Mouse (Mus musculus) MEL (cell line): ENCODE data around the gene Rnase2b. TPM values are rescaled to one million over a fixed set of nuclear protein-coding genes. Genes with fewer than 3 reads are reported as not detected.

ENCODE experiments used
- DNase-seq: peaks from one replicate; pipeline ENCODE4 v3.0.0; 2011; ENCODE audit warnings: low read depth, low spot score
- H3K27ac ChIP-seq: 2 replicates; pipeline ENCODE4 v1.5.1; 2012; ENCODE audit warnings: low read depth, mild to moderate bottlenecking, control low read depth, low read length, moderate library complexity; ENCODE audit not compliant: control insufficient read depth
- H3K27me3 ChIP-seq, 2 experiments: fragments of 150-350 bp in 1 of 2; sonication (generic) in 1 of 2; 2 replicates each; pipeline ENCODE4 v1.6.1; 2012; ENCODE audit warnings: low read length in 2 of 2, mild to moderate bottlenecking in 2 of 2, improper control_type of control experiment in 1 of 2, moderate library complexity in 1 of 2; ENCODE audit not compliant: insufficient read depth in 2 of 2, control insufficient read depth in 1 of 2
- H3K36me3 ChIP-seq, 2 experiments: 2 replicates each; pipeline ENCODE4 v1.6.1; 2012 to 2014; ENCODE audit warnings: low read length in 2 of 2, improper control_type of control experiment in 1 of 2, inconsistent platforms in 1 of 2, mild to moderate bottlenecking in 1 of 2; ENCODE audit not compliant: insufficient read depth in 2 of 2, control insufficient read depth in 1 of 2
- H3K4me1 ChIP-seq, 2 experiments: fragments of 150-350 bp in 1 of 2; sonication (generic) in 1 of 2; 2 replicates each; pipeline ENCODE4 v1.6.1; 2012; ENCODE audit warnings: low read length in 2 of 2, improper control_type of control experiment in 1 of 2, mild to moderate bottlenecking in 1 of 2; ENCODE audit not compliant: insufficient read depth in 2 of 2, control insufficient read depth in 1 of 2
- H3K4me3 ChIP-seq, 2 experiments: fragments of 150-350 bp in 1 of 2; sonication (generic) in 1 of 2; 2 replicates each; pipeline ENCODE4 v1.5.1; 2012; ENCODE audit warnings: low read depth in 2 of 2, low read length in 2 of 2, mild to moderate bottlenecking in 2 of 2, moderate library complexity in 2 of 2, control low read depth in 1 of 2, improper control_type of control experiment in 1 of 2; ENCODE audit not compliant: control insufficient read depth in 1 of 2, insufficient read depth in 1 of 2
- H3K79me2 ChIP-seq: 2 replicates; pipeline ENCODE4 v1.6.1; 2012; ENCODE audit warnings: mild to moderate bottlenecking, low read length, moderate library complexity; ENCODE audit not compliant: control insufficient read depth, poor library complexity, insufficient read depth
- H3K9ac ChIP-seq: 2 replicates; pipeline ENCODE4 v1.6.1; 2012; ENCODE audit warnings: low read depth, mild to moderate bottlenecking, control low read depth, low read length, moderate library complexity; ENCODE audit not compliant: control insufficient read depth, poor library complexity, severe bottlenecking
- H3K9me3 ChIP-seq: fragments of 150-350 bp; sonication (generic); replicated peaks from 2 replicates; pipeline ENCODE4 v1.6.1; 2012; ENCODE audit warnings: mild to moderate bottlenecking, low read length, improper control_type of control experiment, moderate library complexity; ENCODE audit not compliant: insufficient read depth
- E2F4 ChIP-seq: IDR thresholded peaks from 2 replicates; pipeline ENCODE4 v1.6.1; 2011; ENCODE audit warnings: low read depth, low read length, improper control_type of control experiment, borderline replicate concordance
- ELF1 ChIP-seq: IDR thresholded peaks from 2 replicates; pipeline ENCODE4 v1.6.1; 2014; ENCODE audit warnings: low read depth, mild to moderate bottlenecking, inconsistent platforms, low read length, improper control_type of control experiment, moderate library complexity
- EP300 ChIP-seq, 2 experiments: IDR thresholded peaks; 2 replicates each; pipeline ENCODE4 v1.6.1; 2011; ENCODE audit warnings: improper control_type of control experiment in 2 of 2, low read length in 2 of 2, low read depth in 1 of 2, mild to moderate bottlenecking in 1 of 2
- ETS1 ChIP-seq: IDR thresholded peaks from 2 replicates; pipeline ENCODE4 v1.6.1; 2012; ENCODE audit warnings: low read depth, mild to moderate bottlenecking, inconsistent platforms, low read length, improper control_type of control experiment, moderate library complexity
- GATA1 ChIP-seq: IDR thresholded peaks from 2 replicates; pipeline ENCODE4 v1.6.1; 2011; ENCODE audit warnings: low read depth, low read length, improper control_type of control experiment
- HCFC1 ChIP-seq: IDR thresholded peaks from 2 replicates; pipeline ENCODE4 v1.6.1; 2012; ENCODE audit warnings: low read depth, mild to moderate bottlenecking, inconsistent platforms, low read length, improper control_type of control experiment, moderate library complexity
- MAFK ChIP-seq: IDR thresholded peaks from 2 replicates; pipeline ENCODE4 v1.6.1; 2011; ENCODE audit warnings: low read depth, mild to moderate bottlenecking, low read length, improper control_type of control experiment, borderline replicate concordance
- MXI1 ChIP-seq: IDR thresholded peaks from 2 replicates; pipeline ENCODE4 v1.6.1; 2011; ENCODE audit warnings: mild to moderate bottlenecking, low read depth, low read length, improper control_type of control experiment
- MYC ChIP-seq: IDR thresholded peaks from 2 replicates; pipeline ENCODE4 v1.6.1; 2011; ENCODE audit warnings: low read depth, mild to moderate bottlenecking, low read length, improper control_type of control experiment, moderate library complexity
- NELFE ChIP-seq: IDR thresholded peaks from 2 replicates; pipeline ENCODE4 v1.6.1; 2011; ENCODE audit warnings: low read depth, low read length, improper control_type of control experiment
- POLR2A ChIP-seq, 2 experiments: IDR thresholded peaks; 2 replicates each; pipeline ENCODE4 v1.6.1; 2011 to 2012; ENCODE audit warnings: low read length in 2 of 2, mild to moderate bottlenecking in 2 of 2, control low read depth in 1 of 2, improper control_type of control experiment in 1 of 2, low read depth in 1 of 2, moderate library complexity in 1 of 2; ENCODE audit not compliant: control insufficient read depth in 1 of 2, insufficient read depth in 1 of 2, poor library complexity in 1 of 2
- POLR2AphosphoS5 ChIP-seq: IDR thresholded peaks from 2 replicates; pipeline ENCODE4 v1.6.1; 2012; ENCODE audit warnings: low read depth, borderline replicate concordance, mild to moderate bottlenecking, inconsistent platforms, low read length, moderate library complexity, mixed read lengths
- SIN3A ChIP-seq: IDR thresholded peaks from 2 replicates; pipeline ENCODE4 v1.6.1; 2012; ENCODE audit warnings: low read length, improper control_type of control experiment, inconsistent platforms
- SMC3 ChIP-seq: IDR thresholded peaks from 2 replicates; pipeline ENCODE4 v1.6.1; 2011; ENCODE audit warnings: low read depth, low read length, improper control_type of control experiment
- TAL1 ChIP-seq: IDR thresholded peaks from 2 replicates; pipeline ENCODE4 v1.6.1; 2012; ENCODE audit warnings: mild to moderate bottlenecking, inconsistent platforms, low read length, moderate library complexity, mixed read lengths
- TBP ChIP-seq: IDR thresholded peaks from 2 replicates; pipeline ENCODE4 v1.8.0; 2011; ENCODE audit warnings: low read depth, low read length, improper control_type of control experiment
- USF1 ChIP-seq: IDR thresholded peaks from 2 replicates; pipeline ENCODE4 v1.6.1; 2014; ENCODE audit warnings: low read depth, mild to moderate bottlenecking, inconsistent platforms, low read length, improper control_type of control experiment, moderate library complexity
- ZC3H11A ChIP-seq: IDR thresholded peaks from 2 replicates; pipeline ENCODE4 v1.6.1; 2012; ENCODE audit warnings: low read depth, mild to moderate bottlenecking, inconsistent platforms, low read length, improper control_type of control experiment
- ZMIZ1 ChIP-seq: IDR thresholded peaks from 2 replicates; pipeline ENCODE4 v1.6.1; 2012; ENCODE audit warnings: low read depth, mild to moderate bottlenecking, inconsistent platforms, low read length, improper control_type of control experiment, moderate library complexity
- polyA plus RNA-seq, 2 experiments: library from polyadenylated mRNA; stranded (reverse) in 1 of 2; unstranded in 1 of 2; fragments of >175 nt in 1 of 2; fragments of >200 nt in 1 of 2; gene quantifications; 2 replicates each; pipeline versions ENCODE4 v1.2.1 to v1.2.4; 2012; ENCODE audit warnings: low replicate concordance in 2 of 2, low read depth in 1 of 2; ENCODE audit not compliant: insufficient read length in 2 of 2, insufficient read depth in 1 of 2, missing spikeins in 1 of 2
- total RNA-seq: library from RNA; depleted of rRNA; stranded (reverse); fragments of 300-350 nt; gene quantifications from 2 replicates; pipeline ENCODE4 v1.2.3, GENCODE M21; 2012

Gene Rnase2b
- total and polyA plus RNA-seq, 3 experiments, result not detected

- DNase-seq, result peak; percentile 75
- H3K36me3 ChIP-seq, result peaks cover 0 to 31% of the 10 kb centered on the region in 2 experiments; a peak in 2 of 4 replicates
- peak overlapping the region; percentile 47 for H3K9ac ChIP-seq
- H3K4me1 ChIP-seq, result peaks cover 14 to 34% of the 10 kb centered on the region in 2 experiments
- H3K27me3 ChIP-seq, result no peaks in the 10 kb centered on the region
- TF ChIP-seq USF1, result no peak
- no peak for TF ChIP-seq POLR2AphosphoS5
- TF ChIP-seq E2F4, result no peak
- no peak for TF ChIP-seq EP300 (IDR thresholded peaks at IDR 0.05; ENCODE audit: low read depth in 1 of 2, low read length in 2 of 2)
- no peak for TF ChIP-seq MAFK
- TF ChIP-seq ELF1, result peak; percentile 28; the same call in 1 of the 2 replicates
- TF ChIP-seq MYC, result no peak
- no peak for TF ChIP-seq GATA1
- TF ChIP-seq ZMIZ1, result no peak
- peak; percentile 49 for TF ChIP-seq SIN3A
- TF ChIP-seq MXI1, result no peak
- no peak for TF ChIP-seq TBP
- TF ChIP-seq NELFE, result no peak
- no peak for TF ChIP-seq TAL1
- TF ChIP-seq ZC3H11A, result no peak
- TF ChIP-seq HCFC1, result 0 out of 2 replicates have a peak, but pooled peaks have one; percentile 16
- TF ChIP-seq SMC3, result no peak
- peak in 1 of 2 experiments; percentile 29; a peak in 1 of 4 replicates for TF ChIP-seq POLR2A (IDR thresholded peaks at IDR 0.05; ENCODE audit: control insufficient read depth in 1 of 2, insufficient read depth in 1 of 2, low read depth in 1 of 2, low read length in 2 of 2, poor library complexity in 1 of 2)
- peaks cover 7% of the 10 kb centered on the region for H3K79me2 ChIP-seq
- H3K9me3 ChIP-seq, result no peaks in the 10 kb centered on the region
- H3K4me3 ChIP-seq, result peak overlapping the region; percentile 40 to 51
- H3K27ac ChIP-seq, result peak overlapping the region; percentile 42
Measured at GRCm38 (mm10) chr14:51125684-51126083, 36.4 kb upstream of the Rnase2b start.

GRCm38 (mm10) chr14:51127648-51128258, 34.3 kb upstream of the Rnase2b start:
- H3K4me3 ChIP-seq, result no peak overlapping the region

More at GRCm38 (mm10) chr14:51127648-51128258, 34.3 kb upstream of the Rnase2b start:
- peaks cover 7% of the 10 kb centered on the region for H3K79me2 ChIP-seq
- H3K4me1 ChIP-seq, result peaks cover 16 to 41% of the 10 kb centered on the region in 2 experiments
- H3K27ac ChIP-seq, result peak overlapping the region; percentile 79
- H3K27me3 ChIP-seq, result no peaks in the 10 kb centered on the region
- TF ChIP-seq MYC (no peak), ETS1 (peak; percentile 38; the same call in 1 of the 2 replicates)
- DNase-seq, result peak; percentile 52
- H3K9ac ChIP-seq, result peak overlapping the region; percentile 42; the same call in 1 of the 2 replicates
- peaks cover 0 to 41% of the 10 kb centered on the region in 2 experiments; a peak in 2 of 4 replicates for H3K36me3 ChIP-seq
- no peaks in the 10 kb centered on the region for H3K9me3 ChIP-seq
